Mouse (Mus musculus) hindbrain, embryonic 13.5 days (tissue): ENCODE data around the gene Tprn. TPM values are rescaled to one million over a fixed set of nuclear protein-coding genes. Genes with fewer than 3 reads are reported as not detected.

Experiments
- ATAC-seq: fragments of 200-750 bp; cut with Nextera tagmentation; 2 replicates; pipeline ENCODE4 v1.8.0; 2017; ENCODE audit warnings: moderate TSS enrichment; ENCODE audit not compliant: low FRiP score
- H3K27ac ChIP-seq: fragments of 300-500 bp; sonication (generic); 2 replicates; pipeline ENCODE4 v1.5.1; 2015; ENCODE audit warnings: inconsistent platforms, mild to moderate bottlenecking, moderate library complexity
- H3K27me3 ChIP-seq: fragments of 300-500 bp; sonication (generic); 2 replicates; pipeline ENCODE4 v1.6.1; 2015; ENCODE audit warnings: mild to moderate bottlenecking, inconsistent platforms
- H3K36me3 ChIP-seq: fragments of 300-500 bp; sonication (generic); 2 replicates; pipeline ENCODE4 v1.6.1; 2015; ENCODE audit warnings: mild to moderate bottlenecking, inconsistent platforms
- H3K4me1 ChIP-seq: fragments of 300-500 bp; sonication (generic); replicated peaks from 2 replicates; pipeline ENCODE4 v1.6.1; 2015; ENCODE audit warnings: inconsistent platforms
- H3K4me2 ChIP-seq: fragments of 300-500 bp; sonication (generic); 2 replicates; pipeline ENCODE4 v1.6.1; 2015; ENCODE audit warnings: inconsistent platforms, mild to moderate bottlenecking, moderate library complexity
- H3K4me3 ChIP-seq: fragments of 300-500 bp; sonication (generic); 2 replicates; pipeline ENCODE4 v1.5.1; 2015; ENCODE audit warnings: mild to moderate bottlenecking, inconsistent platforms
- H3K9ac ChIP-seq: fragments of 300-500 bp; sonication (generic); 2 replicates; pipeline ENCODE4 v1.6.1; 2015; ENCODE audit warnings: mild to moderate bottlenecking, inconsistent platforms
- H3K9me3 ChIP-seq: fragments of 300-500 bp; sonication (generic); 2 replicates; pipeline ENCODE4 v1.6.1; 2016; ENCODE audit warnings: inconsistent platforms
- WGBS: fragments of 180-500 bp; shearing (Covaris S2); methylation state at CpG from one replicate; pipeline ENCODE4 v1.1.7; 2015; 5-methylcytosine and 5-hydroxymethylcytosine counted together
- polyA plus RNA-seq: library from polyadenylated mRNA; unstranded; fragments of >200 nt; fragmentation: Nextera tagmentation; extraction: Ambion mirVana; gene quantifications from 2 replicates; pipeline ENCODE4 v1.2.1, GENCODE M21; 2015

The Tprn gene
- polyA plus RNA-seq, 1 experiment from 2014 or later = 17.6 TPM

DNA sequence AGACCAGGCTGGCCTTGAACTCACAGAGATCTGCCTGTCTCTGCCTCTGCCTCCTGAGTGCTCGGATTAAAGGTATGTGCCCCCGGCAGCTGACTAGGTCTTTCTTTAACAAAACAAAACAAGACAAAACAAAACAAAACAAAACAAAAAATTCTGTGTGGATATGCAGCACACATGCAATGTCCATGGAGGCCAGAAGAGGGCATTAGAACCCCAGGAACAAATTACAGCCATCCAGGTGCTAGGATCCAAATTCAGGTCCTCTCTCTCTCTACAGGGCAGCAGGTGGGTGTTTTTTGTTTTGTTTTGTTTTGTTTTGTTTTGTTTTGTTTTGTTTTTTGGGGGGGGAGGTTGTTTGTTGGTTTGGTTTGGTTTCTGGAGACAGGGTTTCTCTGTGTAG lies 3.5 kb upstream of the Tprn start:
- WGBS = 47% methylated on average over 2 of the region's 2 CpGs

DNA sequence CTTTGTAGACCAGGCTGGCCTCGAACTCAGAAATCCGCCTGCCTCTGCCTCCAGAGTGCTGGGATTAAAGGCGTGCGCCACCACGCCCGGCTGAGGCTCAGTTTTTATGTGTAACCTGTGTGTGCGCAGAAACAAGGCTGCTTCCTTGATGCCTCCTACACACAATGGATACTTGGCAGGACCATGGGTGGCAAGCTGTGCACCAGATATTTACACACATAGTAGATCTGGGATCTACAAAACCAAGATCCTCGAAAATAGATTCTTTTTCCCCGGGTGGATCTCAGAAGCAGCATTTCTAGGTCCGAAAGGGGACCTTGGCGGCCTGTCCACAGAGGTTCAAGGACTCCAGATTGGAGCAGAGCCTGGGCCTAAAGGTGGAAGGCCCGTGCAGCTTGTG lies 548 bp upstream of the Tprn start:
- Histone ChIP-seq H3K9ac (peak overlapping the region; percentile 62), H3K4me3 (peak overlapping the region; percentile 79), H3K27ac (peak overlapping the region; percentile 78), H3K27me3 (peaks cover 18% of the 10 kb centered on the region), H3K36me3 (no peaks in the 10 kb centered on the region), H3K9me3 (no peaks in the 10 kb centered on the region), H3K4me2 (peak overlapping the region; percentile 99), H3K4me1 (peaks cover 52% of the 10 kb centered on the region)
- 49% methylated on average over 12 of the region's 12 CpGs for WGBS
- 0 out of 2 replicates have a peak, but pooled peaks have one; percentile 1 for ATAC-seq

More for the DNA sequence above, 3.5 kb upstream of the Tprn start:
- Histone ChIP-seq H3K9me3 (no peaks in the 10 kb centered on the region), H3K4me3 (no peak overlapping the region), H3K27me3 (peaks cover 5% of the 10 kb centered on the region), H3K9ac (no peak overlapping the region), H3K36me3 (no peaks in the 10 kb centered on the region), H3K4me1 (peaks cover 41% of the 10 kb centered on the region), H3K4me2 (no peak overlapping the region), H3K27ac (no peak overlapping the region)
- no peak for ATAC-seq

DNA sequence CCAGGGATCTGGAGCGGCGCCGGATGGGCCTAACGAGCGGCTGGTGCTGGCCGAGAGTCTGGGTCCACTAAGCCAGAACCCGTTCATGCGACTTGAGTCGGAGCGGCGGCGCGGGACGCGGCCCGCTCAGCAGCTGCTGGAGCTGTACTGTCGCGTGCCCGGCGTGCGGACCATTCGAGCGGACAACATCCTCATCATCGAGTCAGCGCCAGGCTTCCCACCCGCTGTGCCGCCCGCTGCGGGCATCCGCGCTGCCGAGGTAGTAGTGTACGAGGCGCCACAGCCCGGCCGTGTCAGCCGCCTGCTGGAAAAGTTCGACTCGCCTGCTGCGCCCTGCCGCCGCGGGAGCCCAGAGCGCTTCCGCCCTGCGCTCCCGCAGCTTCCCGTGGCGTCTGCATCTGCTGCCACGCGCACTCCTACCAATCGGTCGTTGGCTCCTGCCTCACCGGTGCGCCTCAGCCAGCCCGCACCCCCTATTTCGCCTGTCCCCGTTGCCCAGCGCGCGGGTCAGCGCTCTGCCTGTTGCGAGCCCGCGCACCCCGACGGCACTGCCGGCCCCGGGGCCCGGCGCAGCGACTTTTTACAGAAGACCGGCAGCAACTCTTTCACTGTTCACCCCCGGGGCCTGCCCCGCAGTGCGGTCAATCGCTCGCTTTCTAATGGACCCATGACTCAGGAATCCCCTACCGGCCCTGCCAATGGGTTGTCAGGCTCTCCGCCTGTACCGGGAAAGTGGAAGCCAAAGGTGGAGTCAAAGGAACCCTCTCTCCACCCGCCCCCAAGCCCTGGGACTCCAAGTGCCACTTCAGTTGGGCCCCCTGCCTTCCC lies 591 bp downstream of the Tprn start:
- Histone ChIP-seq H3K9me3 (no peaks in the 10 kb centered on the region), H3K4me1 (peaks cover 55% of the 10 kb centered on the region), H3K9ac (peak overlapping the region; percentile 85)

DNA sequence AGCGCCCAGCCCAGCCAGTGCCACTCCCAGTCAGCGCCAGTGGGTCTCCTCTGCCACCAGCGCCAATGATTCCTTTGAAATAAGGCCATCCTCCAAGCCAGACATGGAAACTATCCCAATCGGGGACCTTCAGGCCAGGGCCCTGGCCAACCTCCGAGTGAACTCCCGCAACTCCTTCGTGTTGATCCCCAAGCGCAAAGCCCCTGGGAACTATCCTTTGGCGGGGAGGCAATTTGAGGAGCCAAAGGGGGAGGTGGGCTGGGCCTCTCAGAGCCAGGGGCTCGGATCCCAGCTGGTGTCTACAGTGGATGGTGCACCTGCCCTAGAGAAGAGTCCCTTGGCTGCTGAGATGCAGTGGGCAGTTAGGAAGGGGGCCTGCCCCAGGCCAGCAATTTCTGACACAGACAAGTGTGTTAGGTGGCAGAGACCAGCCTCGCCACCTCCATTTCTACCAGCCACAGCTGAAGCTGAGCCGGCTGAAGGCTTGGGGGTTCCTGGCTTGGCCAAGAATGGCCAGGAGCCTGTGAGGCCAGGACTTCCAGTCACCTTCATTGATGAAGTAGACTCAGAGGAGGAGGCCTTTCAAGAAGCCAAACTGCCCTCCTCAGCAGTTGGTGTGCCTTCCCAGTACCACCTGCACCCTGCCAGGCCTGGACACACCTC lies 1.3 kb downstream of the Tprn start:
- peaks cover 60% of the 10 kb centered on the region for H3K4me1 ChIP-seq

More for the DNA sequence above, 591 bp downstream of the Tprn start:
- WGBS = under 1% methylated on average over 82 of the region's 82 CpGs
- Histone ChIP-seq H3K4me3 (peak overlapping the region; percentile 79), H3K4me2 (peak overlapping the region; percentile 99), H3K27me3 (peaks cover 18% of the 10 kb centered on the region), H3K27ac (peak overlapping the region; percentile 87), H3K36me3 (peaks cover 1% of the 10 kb centered on the region; the same call in 1 of the 2 replicates)
- ATAC-seq = peak; percentile 50

DNA sequence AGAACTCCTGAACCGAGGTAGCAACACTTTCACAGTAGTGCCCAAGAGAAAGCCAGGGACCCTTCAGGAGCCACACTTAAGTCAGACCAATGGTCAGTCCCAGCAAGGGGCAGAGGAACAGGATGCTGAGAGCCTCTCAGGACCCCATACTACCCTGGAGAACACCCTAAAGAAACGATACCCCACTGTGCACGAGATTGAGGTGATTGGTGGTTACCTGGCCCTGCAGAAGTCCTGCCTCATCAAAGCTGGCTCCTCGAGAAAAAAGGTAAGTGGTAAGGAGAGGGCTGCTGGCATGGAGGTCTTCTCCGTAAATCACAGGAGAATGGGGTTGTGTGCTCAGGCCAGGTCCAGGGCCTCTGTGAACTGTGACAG lies 1.9 kb downstream of the Tprn start:
- H3K4me3 ChIP-seq = peak overlapping the region; percentile 79
- H3K36me3 ChIP-seq = peaks cover 14% of the 10 kb centered on the region
- peaks cover 60% of the 10 kb centered on the region for H3K4me1 ChIP-seq
- H3K9me3 ChIP-seq = no peaks in the 10 kb centered on the region
- H3K27ac ChIP-seq = no peak overlapping the region
- H3K27me3 ChIP-seq = peaks cover 18% of the 10 kb centered on the region
- H3K9ac ChIP-seq = peak overlapping the region; percentile 85
- ATAC-seq = no peak
- peak overlapping the region; percentile 99 for H3K4me2 ChIP-seq
- 78% methylated on average over 5 of the region's 5 CpGs for WGBS

More for the DNA sequence above, 1.3 kb downstream of the Tprn start:
- Histone ChIP-seq H3K36me3 (peaks cover 9% of the 10 kb centered on the region), H3K9me3 (no peaks in the 10 kb centered on the region), H3K4me3 (peak overlapping the region; percentile 79), H3K27me3 (peaks cover 18% of the 10 kb centered on the region), H3K9ac (peak overlapping the region; percentile 85), H3K4me2 (peak overlapping the region; percentile 99), H3K27ac (peak overlapping the region; percentile 87; the same call in 1 of the 2 replicates)
- 18% methylated on average over 12 of the region's 12 CpGs for WGBS
- ATAC-seq = no peak

DNA sequence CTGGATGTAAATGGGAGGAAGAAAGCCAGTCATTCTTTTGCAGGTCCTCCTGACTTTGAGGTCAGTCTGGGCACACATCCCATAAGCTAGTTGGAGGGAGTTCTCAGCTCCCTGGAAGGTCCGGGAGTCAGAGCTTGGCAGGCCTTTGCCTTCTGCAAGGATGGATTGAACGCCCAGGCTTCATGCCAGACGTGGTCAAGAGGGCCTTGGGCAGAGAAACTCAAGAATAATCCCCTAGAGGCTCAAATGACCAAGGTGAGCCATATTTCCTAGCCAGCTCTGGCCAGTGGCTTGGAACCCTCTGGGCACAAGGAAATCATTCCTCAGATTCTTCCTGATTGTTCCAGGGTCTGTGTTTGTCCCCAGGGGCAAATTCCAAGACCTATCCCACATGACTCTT lies 2.4 kb downstream of the Tprn start:
- no peak for ATAC-seq
- H3K4me1 ChIP-seq = peaks cover 60% of the 10 kb centered on the region
- H3K4me2 ChIP-seq = peak overlapping the region; percentile 99
- no peak overlapping the region for H3K27ac ChIP-seq
- no peaks in the 10 kb centered on the region for H3K9me3 ChIP-seq
- WGBS = 67% methylated on average over 3 of the region's 3 CpGs
- H3K4me3 ChIP-seq = peak overlapping the region; percentile 79
- H3K9ac ChIP-seq = peak overlapping the region; percentile 85
- H3K27me3 ChIP-seq = peaks cover 18% of the 10 kb centered on the region
- peaks cover 20% of the 10 kb centered on the region for H3K36me3 ChIP-seq

DNA sequence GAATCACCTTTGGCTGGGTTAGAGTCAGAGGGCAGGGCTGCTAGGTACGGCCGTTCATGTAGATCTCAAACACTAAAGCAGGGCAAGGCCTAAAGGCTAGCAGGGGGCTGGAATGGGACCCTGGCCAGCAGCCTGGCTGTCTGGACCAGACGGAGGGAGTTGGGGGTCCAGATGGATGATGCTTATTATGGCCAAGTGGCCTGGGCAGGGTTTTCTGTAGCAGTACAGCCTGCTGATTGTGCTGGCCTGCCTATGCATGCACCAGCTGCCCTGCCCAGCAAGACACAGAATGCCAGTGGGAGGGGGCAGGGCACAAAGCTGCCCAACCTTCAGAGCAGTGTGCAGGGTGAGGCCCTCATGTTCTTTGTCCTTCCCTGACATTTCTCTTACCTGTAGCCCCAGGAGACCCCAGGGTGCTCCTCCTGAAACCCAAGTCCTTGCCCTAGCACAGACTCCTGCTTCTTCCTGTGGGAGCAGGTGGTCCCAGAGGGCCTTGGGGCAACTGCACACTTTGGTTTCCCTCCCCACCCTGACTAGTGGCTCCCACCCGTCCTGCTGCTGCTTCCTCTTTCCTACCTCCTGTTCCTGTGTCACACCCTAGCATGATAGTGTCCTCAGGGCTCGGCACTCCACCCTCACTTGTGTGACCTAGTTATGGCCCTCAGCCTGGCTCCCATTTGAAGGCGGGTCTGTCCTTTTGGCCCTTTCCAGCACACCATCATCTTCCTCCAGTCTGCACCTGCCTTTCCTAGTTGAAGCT lies 3.7 kb downstream of the Tprn start:
- H3K4me3 ChIP-seq = peak overlapping the region; percentile 79

DNA sequence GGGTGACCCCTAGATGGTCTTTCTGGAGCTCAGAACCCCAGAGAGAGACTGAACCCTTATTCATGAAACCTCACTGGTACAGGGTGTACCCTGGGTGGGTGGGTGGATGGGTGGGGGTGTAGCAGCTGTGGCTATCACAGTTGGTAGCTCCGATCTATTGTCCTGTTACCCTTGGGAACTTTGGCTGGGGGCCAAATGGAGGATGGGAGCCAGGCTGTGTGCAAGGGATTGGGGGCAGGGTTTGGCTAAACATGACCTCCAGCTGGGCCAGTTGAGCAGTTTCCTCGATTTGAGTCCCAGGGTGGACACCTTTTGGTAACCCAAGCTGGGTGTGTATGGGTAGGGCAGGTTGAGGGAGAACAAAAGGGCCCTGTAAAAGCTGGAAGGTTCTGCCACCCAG lies 4.3 kb downstream of the Tprn start:
- peak overlapping the region; percentile 83 for H3K27ac ChIP-seq
- H3K4me1 ChIP-seq = peaks cover 74% of the 10 kb centered on the region
- no peaks in the 10 kb centered on the region for H3K9me3 ChIP-seq
- 35% methylated on average over 2 of the region's 2 CpGs for WGBS
- H3K4me2 ChIP-seq = peak overlapping the region; percentile 99
- peak overlapping the region; percentile 70 for H3K9ac ChIP-seq
- peaks cover 18% of the 10 kb centered on the region for H3K27me3 ChIP-seq
- peaks cover 31% of the 10 kb centered on the region for H3K36me3 ChIP-seq
- peak overlapping the region; percentile 79 for H3K4me3 ChIP-seq
- no peak for ATAC-seq

More for the DNA sequence above, 3.7 kb downstream of the Tprn start:
- peak overlapping the region; percentile 70 for H3K9ac ChIP-seq
- H3K27ac ChIP-seq = peak overlapping the region; percentile 83
- H3K36me3 ChIP-seq = peaks cover 30% of the 10 kb centered on the region
- 60% methylated on average over 6 of the region's 6 CpGs for WGBS
- no peaks in the 10 kb centered on the region for H3K9me3 ChIP-seq
- peaks cover 67% of the 10 kb centered on the region for H3K4me1 ChIP-seq
- peaks cover 18% of the 10 kb centered on the region for H3K27me3 ChIP-seq
- ATAC-seq = no peak
- peak overlapping the region; percentile 99 for H3K4me2 ChIP-seq

DNA sequence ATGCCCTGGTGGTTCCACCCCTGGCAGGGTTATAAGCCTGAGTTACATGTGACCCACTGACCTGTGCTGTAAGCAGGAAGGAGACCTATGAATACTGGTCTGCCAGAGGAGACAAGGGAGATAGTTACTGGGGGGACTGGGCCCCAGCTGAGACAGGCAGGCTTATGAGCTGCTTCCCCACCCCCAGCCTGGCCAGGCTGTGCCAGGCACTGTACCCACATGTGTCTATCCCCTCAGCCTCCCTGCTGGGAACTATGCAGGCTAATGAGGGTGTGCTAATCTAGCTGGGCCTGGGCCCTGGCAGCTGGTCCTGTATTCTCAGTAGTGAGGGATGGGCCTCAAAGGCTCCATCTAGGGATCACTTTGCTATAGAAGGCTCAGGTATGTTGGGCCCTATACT lies 4.8 kb downstream of the Tprn start:
- Histone ChIP-seq H3K9me3 (no peaks in the 10 kb centered on the region), H3K9ac (peak overlapping the region; percentile 36), H3K27ac (peak overlapping the region; percentile 83), H3K4me1 (peaks cover 72% of the 10 kb centered on the region), H3K27me3 (peaks cover 18% of the 10 kb centered on the region), H3K36me3 (peaks cover 31% of the 10 kb centered on the region), H3K4me3 (peak overlapping the region; percentile 79; the same call in 1 of the 2 replicates), H3K4me2 (peak overlapping the region; percentile 99)
- ATAC-seq = no peak

DNA sequence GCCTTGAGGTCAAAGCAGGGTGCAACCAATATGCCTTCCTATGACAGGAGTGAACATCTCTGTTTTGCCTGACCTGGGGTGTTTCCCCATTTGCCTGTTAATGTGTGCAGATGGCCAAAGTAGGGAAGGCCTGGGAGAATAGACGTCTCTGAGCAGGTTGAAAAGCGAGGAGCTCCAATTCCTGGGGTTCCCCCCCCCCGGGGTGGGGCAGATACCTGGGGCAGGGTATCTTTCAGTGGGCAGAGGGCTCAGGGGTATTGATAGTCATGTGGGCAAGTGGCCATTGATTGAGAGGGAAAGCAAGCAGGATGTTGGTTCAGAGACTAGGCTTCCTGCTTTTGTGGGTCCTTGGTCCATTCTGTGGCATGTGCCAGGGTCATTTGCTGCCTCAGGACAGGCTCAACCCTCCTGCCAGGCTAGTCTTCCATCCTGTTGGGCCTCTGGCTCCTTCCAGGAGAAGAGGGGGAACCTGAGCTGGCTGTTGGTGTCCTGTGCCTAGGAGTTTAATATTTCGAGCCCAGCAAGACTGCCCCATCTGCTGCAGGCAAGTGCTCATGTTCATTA lies 5.4 kb downstream of the Tprn start:
- ATAC-seq = no peak
- Histone ChIP-seq H3K4me3 (no peak overlapping the region), H3K27me3 (peaks cover 18% of the 10 kb centered on the region), H3K4me1 (peaks cover 73% of the 10 kb centered on the region), H3K27ac (peak overlapping the region; percentile 62), H3K9me3 (no peaks in the 10 kb centered on the region), H3K36me3 (peaks cover 31% of the 10 kb centered on the region), H3K4me2 (peak overlapping the region; percentile 99; the same call in 1 of the 2 replicates), H3K9ac (peak overlapping the region; percentile 36)
- WGBS = 74% methylated on average over 4 of the region's 4 CpGs

DNA sequence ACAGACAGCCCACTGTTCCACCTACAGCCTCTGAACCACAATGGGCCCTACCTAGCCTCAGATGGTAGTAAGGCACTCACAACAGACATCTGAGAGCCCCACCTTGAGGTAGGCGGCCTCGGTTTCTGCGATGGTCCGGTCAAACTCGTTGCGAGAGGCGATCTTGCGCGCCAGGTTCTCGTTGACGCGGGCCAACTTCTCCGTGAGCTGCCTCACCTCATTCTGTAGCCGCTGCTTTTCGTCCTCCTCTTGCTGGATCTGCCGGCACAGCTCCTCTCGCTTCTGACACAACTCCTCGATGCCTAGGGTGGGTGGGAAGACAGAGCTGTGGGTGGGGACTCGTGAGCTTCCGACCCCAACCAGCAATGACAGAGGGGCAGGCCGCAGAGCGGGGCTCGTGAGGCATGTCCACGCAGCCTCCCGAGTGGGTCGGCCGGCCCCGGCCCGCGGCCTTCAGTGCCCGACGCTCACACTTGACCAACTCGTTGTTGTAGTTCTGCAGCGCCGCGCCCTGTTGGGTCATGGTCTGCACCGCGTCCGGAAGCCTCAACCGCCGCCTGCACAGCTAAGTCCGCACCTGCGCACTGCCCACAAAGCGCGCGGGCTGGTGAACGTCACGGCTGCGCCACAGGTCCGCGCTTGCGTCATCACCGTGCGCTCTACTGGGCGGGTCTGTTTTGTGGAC lies 9.6 kb downstream of the Tprn start, which contains the start of the genes Ssna1 and Anapc2:
TSS of gene Ssna1 (minus strand) at position 612 of the 685 bp plus-strand sequence.
TSS of gene Anapc2 (plus strand) at position 652 of the 685 bp plus-strand sequence.
- Histone ChIP-seq H3K4me2 (peak within 1 kb of the TSS; percentile 97), H3K4me3 (peak within 1 kb of the TSS; percentile 95), H3K4me1 (peaks cover 52% of the 10 kb centered on the region), H3K9me3 (no peaks in the 10 kb centered on the region), H3K27me3 (no peaks in the 10 kb centered on the region), H3K27ac (peak within 1 kb of the TSS; percentile 91), H3K9ac (peak within 1 kb of the TSS; percentile 92), H3K36me3 (peaks cover 68% of the 10 kb centered on the region)
- WGBS = under 1% methylated on average over 55 of the region's 55 CpGs
- peak; percentile 94 for ATAC-seq
